Mouse (Mus musculus) intestine, postnatal 0 days (tissue): Measurements from ENCODE around the gene Mapk8ip1. TPM values are rescaled to one million over a fixed set of nuclear protein-coding genes. Genes with fewer than 3 reads are reported as not detected.
A peak's percentile ranks its signal among the peaks of the same experiment; 100 is the strongest.
"Not testable (repeated sequence)": the region's sequence is repeated elsewhere in the genome, so short reads cannot be mapped to it uniquely, and the experiment has no call there.

Source experiments
- ATAC-seq: fragments of 200-750 bp; cut with Nextera tagmentation; 2 replicates; pipeline ENCODE4 v1.8.0; 2017; ENCODE audit warnings: mild to moderate bottlenecking, moderate TSS enrichment, moderate library complexity
- H3K27ac ChIP-seq: fragments of 300-500 bp; sonication (generic); 2 replicates; pipeline ENCODE4 v1.5.1; 2014; ENCODE audit warnings: mild to moderate bottlenecking, low read depth, low read length, moderate library complexity
- H3K27me3 ChIP-seq: fragments of 300-500 bp; sonication (generic); replicated peaks from 2 replicates; pipeline ENCODE4 v1.6.1; 2014; ENCODE audit warnings: low read length, mixed read lengths; ENCODE audit not compliant: control insufficient read depth, insufficient read depth
- H3K36me3 ChIP-seq: fragments of 300-500 bp; sonication (generic); 2 replicates; pipeline ENCODE4 v1.6.1; 2014; ENCODE audit warnings: mild to moderate bottlenecking, moderate library complexity; ENCODE audit not compliant: control insufficient read depth, insufficient read depth
- H3K4me1 ChIP-seq: fragments of 300-500 bp; sonication (generic); replicated peaks from 2 replicates; pipeline ENCODE4 v1.6.1; 2014; ENCODE audit warnings: antibody characterized with exemption, low read length, mixed read lengths; ENCODE audit not compliant: control insufficient read depth, insufficient read depth
- H3K4me2 ChIP-seq: fragments of 300-500 bp; sonication (generic); replicated peaks from 2 replicates; pipeline ENCODE4 v1.6.1; 2014; ENCODE audit warnings: low read depth, mild to moderate bottlenecking, moderate library complexity
- H3K4me3 ChIP-seq: fragments of 300-500 bp; sonication (generic); 2 replicates; pipeline ENCODE4 v1.5.1; 2014; ENCODE audit warnings: low read depth, low read length
- H3K9ac ChIP-seq: fragments of 300-500 bp; sonication (generic); 2 replicates; pipeline ENCODE4 v1.6.1; 2014; ENCODE audit warnings: mild to moderate bottlenecking, low read depth, low read length
- H3K9me3 ChIP-seq: fragments of 300-500 bp; sonication (generic); 2 replicates; pipeline ENCODE4 v1.6.1; 2016; ENCODE audit warnings: mixed run types; ENCODE audit not compliant: control insufficient read depth
- CTCF ChIP-seq: sonication (generic); IDR thresholded peaks from 2 replicates; pipeline ENCODE4 v1.5.1; 2016; ENCODE audit warnings: low read depth, mild to moderate bottlenecking, control low read depth, antibody characterized with exemption, moderate library complexity
- WGBS: fragments of 180-500 bp; shearing (Covaris S2); extraction: QIAGEN DNeasy Blood & Tissue Kit; methylation state at CpG from one replicate; pipeline ENCODE4 v1.1.7; 2014; 5-methylcytosine and 5-hydroxymethylcytosine counted together
- polyA plus RNA-seq: library from polyadenylated mRNA; unstranded; fragments of >200 nt; fragmentation: Nextera tagmentation; extraction: Ambion mirVana; gene quantifications from 2 replicates; pipeline ENCODE4 v1.2.1, GENCODE M21; 2015

Gene Mapk8ip1
- polyA plus RNA-seq, 1 experiment from 2014 or later, result 7.2 TPM

GRCm38 (mm10) chr2:92404737-92405136, 3.7 kb upstream of the Mapk8ip1 start:
- no peak for ATAC-seq
- TF ChIP-seq CTCF, result no peak

GRCm38 (mm10) chr2:92403776-92404319, 2.8 kb upstream of the Mapk8ip1 start:
- no peak overlapping the region for H3K4me2 ChIP-seq
- no peak overlapping the region for H3K9ac ChIP-seq
- no peaks in the 10 kb centered on the region for H3K4me1 ChIP-seq
- H3K4me3 ChIP-seq, result no peak overlapping the region
- no peak for TF ChIP-seq CTCF
- H3K9me3 ChIP-seq, result no peaks in the 10 kb centered on the region
- peaks cover 45% of the 10 kb centered on the region for H3K36me3 ChIP-seq
- H3K27ac ChIP-seq, result no peak overlapping the region
- H3K27me3 ChIP-seq, result no peaks in the 10 kb centered on the region
- 91% methylated on average over 5 of the region's 5 CpGs for WGBS
- no peak for ATAC-seq

More at GRCm38 (mm10) chr2:92404737-92405136, 3.7 kb upstream of the Mapk8ip1 start:
- H3K9me3 ChIP-seq, result no peaks in the 10 kb centered on the region
- H3K36me3 ChIP-seq, result peaks cover 54% of the 10 kb centered on the region
- no peaks in the 10 kb centered on the region for H3K4me1 ChIP-seq
- 82% methylated on average over 6 of the region's 6 CpGs for WGBS
- no peaks in the 10 kb centered on the region for H3K27me3 ChIP-seq
- H3K27ac ChIP-seq, result no peak overlapping the region
- no peak overlapping the region for H3K9ac ChIP-seq
- no peak overlapping the region for H3K4me3 ChIP-seq
- H3K4me2 ChIP-seq, result no peak overlapping the region

DNA sequence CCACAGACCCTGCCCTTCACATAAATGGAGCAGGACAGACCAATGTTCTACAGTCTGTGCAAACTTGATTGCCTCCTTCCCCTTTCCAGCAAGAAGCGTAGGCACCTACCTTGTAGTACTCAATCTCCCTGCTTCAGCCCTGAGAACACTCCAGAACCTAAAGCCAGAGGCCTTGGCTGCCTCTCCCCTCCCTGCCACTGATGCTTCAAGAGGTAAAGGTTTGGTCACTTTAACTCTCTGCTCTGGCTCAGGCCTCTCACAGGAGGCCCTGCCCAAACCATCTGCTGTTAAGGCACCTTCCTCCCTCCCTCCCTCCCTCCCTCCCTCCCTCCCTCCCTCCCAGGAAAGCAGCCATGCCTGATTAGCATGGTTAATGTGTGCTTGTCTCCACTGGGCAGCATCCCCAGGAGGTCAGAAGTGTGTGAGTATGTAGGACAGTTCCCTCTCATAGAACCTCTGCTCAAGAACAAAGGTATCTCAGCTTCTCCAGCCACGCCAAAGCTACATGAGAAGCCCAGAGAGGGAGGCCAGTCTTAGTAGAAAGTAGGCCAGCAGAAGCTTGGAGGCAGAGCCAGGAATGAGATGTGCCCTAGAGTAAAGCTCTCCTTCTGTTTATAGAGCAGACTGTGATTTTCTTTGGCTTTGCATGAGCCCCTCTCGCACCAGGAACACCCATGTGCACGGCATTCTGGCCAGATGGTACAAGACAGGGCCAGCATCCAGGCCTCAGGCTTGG, 1.7 kb upstream of the Mapk8ip1 start:
- Histone ChIP-seq H3K4me1 (no peaks in the 10 kb centered on the region), H3K36me3 (peaks cover 34% of the 10 kb centered on the region), H3K27ac (no peak overlapping the region), H3K9me3 (no peaks in the 10 kb centered on the region), H3K4me2 (no peak overlapping the region), H3K27me3 (no peaks in the 10 kb centered on the region), H3K4me3 (no peak overlapping the region), H3K9ac (no peak overlapping the region)
- no peak for TF ChIP-seq CTCF
- ATAC-seq, result no peak
- WGBS, result 81% methylated on average over 4 of the region's 4 CpGs

DNA sequence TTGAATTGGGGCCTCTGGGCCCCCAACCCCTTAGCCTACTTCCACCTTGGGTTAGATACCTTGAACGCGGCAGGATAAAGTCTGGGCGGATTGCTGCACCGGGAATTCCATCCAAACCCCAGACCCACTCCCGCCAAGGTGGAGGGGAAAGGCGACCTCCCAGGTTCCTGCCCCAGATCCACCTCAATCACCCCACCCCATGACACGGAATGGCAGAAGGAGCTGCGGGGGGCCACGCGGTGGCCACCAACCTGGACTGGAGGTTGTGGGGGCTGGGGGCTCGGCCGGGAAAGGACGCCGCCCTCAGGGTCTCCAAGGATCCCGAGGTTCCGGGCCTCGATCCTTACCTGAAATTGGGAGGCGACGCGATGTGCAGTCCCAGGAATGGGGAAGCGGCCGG, 381 bp downstream of the Mapk8ip1 start:
- Histone ChIP-seq H3K9me3 (no peaks in the 10 kb centered on the region), H3K4me1 (no peaks in the 10 kb centered on the region), H3K4me2 (peak overlapping the region; percentile 85), H3K9ac (peak overlapping the region; percentile 37), H3K4me3 (peak overlapping the region; percentile 46), H3K27me3 (no peaks in the 10 kb centered on the region), H3K27ac (no peak overlapping the region), H3K36me3 (peaks cover 21% of the 10 kb centered on the region)
- TF ChIP-seq CTCF, result no peak
- ATAC-seq, result 0 out of 2 replicates have a peak, but pooled peaks have one; percentile 16
- WGBS, result 6% methylated on average over 22 of the region's 22 CpGs

- not testable (repeated sequence) for ATAC-seq, H3K27ac ChIP-seq, H3K4me2 ChIP-seq, H3K4me1 ChIP-seq, H3K27me3 ChIP-seq, H3K9me3 ChIP-seq, H3K9ac ChIP-seq, H3K4me3 ChIP-seq
- H3K36me3 ChIP-seq, result peaks cover 13% of the 10 kb centered on the region
- 74% methylated on average over 4 of the region's 4 CpGs for WGBS
These were observed 1.2 kb downstream of the Mapk8ip1 start for GRCm38 (mm10) chr2:92399877-92400276.

DNA sequence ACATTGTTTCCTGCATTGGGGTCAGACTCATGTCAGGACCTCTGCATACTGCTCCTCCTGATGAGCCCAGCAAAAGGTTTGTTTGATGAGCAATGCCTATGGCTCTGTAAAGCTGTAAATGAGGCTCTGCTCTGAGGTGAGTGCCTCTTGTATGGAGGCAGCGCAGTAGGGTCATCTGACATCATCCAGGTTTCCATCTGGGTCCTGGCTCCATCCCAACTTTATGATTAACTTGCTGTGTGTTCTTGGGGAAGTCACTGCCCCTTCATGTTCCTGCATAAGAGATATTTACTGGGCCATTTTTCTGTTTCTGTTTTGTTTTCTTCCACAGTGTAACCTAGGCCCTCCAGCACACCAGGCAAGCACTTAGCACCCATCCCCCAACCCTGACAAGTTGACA, 3.6 kb downstream of the Mapk8ip1 start:
- H3K9me3 ChIP-seq, result no peaks in the 10 kb centered on the region
- 47% methylated on average over 1 of the region's 1 CpGs for WGBS
- peaks cover 9% of the 10 kb centered on the region; the same call in 1 of the 2 replicates for H3K27me3 ChIP-seq
- H3K9ac ChIP-seq, result no peak overlapping the region
- no peak overlapping the region for H3K27ac ChIP-seq
- TF ChIP-seq CTCF, result no peak
- H3K4me2 ChIP-seq, result no peak overlapping the region
- H3K4me1 ChIP-seq, result no peaks in the 10 kb centered on the region
- H3K4me3 ChIP-seq, result no peak overlapping the region
- H3K36me3 ChIP-seq, result no peaks in the 10 kb centered on the region
- ATAC-seq, result no peak
